Mouse (Mus musculus) heart, postnatal 0 days (tissue): Measurements from ENCODE around the gene Phactr2.
"Not testable (repeated sequence)": the region's sequence is repeated elsewhere in the genome, so short reads cannot be mapped to it uniquely, and the experiment has no call there.

Experiments
- CTCF ChIP-seq: IDR thresholded peaks from 2 replicates; pipeline ENCODE4 v1.5.1; 2016; ENCODE audit warnings: antibody characterized with exemption, control low read depth, low read depth
- EP300 ChIP-seq: IDR thresholded peaks from 2 replicates; pipeline ENCODE4 v1.6.1; 2016; ENCODE audit warnings: antibody characterized with exemption, low read depth

DNA sequence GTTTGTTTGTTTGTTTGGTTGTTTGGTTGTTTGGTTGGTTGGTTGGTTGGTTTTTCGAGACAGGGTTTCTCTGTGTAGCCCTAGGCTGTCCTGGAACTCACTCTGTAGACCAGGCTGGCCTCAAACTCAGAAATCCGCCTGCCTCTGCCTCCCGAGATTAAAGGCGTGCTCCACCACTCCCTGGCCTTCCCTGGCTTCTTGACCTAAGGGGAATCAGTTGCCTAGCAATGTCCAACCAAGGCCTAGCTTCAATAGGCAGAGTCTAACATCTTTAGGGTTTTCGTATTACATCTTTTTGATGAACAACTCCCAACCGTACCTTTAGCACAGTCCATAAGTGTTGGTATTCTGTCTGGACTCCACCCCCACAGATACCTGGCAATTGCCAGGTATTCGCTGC lies 280.7 kb downstream of the Phactr2 start:
- not testable (repeated sequence) for TF ChIP-seq CTCF, EP300
